Comparison of ENCODE assay signal across 8 mouse cellular contexts in the genomic region with DNA sequence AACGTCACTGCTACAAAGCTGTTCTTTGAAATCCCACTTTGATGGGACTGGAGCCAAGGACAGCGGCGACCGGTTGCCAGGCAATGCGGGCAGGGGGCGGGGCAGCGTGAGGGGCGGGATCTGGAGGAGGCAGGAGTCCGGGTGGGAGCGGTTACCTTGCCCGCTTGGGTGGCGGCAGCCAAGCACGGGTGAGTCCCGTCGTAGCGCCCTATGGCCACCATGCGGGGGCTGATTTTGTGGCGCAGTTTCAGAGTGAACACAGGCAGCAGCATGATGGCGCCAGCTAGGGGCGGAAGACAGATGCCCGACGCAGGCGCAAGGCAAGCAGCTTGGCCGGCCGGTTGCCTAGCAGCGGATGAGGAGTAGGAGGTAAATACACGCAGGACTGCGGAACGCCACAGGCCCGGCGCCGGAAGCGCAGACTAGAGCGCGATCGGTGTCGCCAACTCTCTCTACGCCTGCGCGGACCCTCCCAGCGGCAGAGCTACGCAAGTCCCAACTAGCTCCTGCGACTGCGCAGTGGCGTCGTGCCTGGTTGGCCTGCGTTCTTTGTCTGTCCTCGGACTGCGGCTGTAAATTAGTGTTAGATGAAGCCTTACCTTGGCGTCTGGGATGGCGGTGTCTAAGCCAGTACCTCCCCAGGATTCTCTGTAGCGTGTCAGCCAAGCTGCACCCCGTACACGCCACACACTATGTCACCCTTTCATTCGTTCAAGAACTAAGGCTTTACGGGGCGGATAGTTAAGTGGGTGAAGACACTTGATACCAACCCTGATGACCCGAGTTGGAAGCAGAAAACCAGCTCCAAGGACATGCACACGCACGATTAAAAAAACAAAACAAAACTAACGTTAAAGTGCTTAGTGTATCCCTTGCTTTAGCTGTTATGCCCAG. TPM values are rescaled to one million over a fixed set of nuclear protein-coding genes. Genes with fewer than 3 reads are reported as not detected.
DNase-seq lines count a peak whose midpoint lies in the region; ATAC-seq lines count a peak whose summit lies in the region.

A gene (minus strand): TSS at position 848 of the 894 bp plus-strand sequence.

- H3K9me3 ChIP-seq in forebrain, embryonic 14.5 days (replicated peaks; ENCODE audit: control insufficient read depth, low read length), result no peaks in the 10 kb centered on the region
- H3K9me3 ChIP-seq in neural tube, embryonic 15.5 days (replicated peaks), result no peaks in the 10 kb centered on the region

- H3K36me3 ChIP-seq in forebrain, embryonic 14.5 days (ENCODE audit: control insufficient read depth, insufficient read depth, low read length), result no peaks in the 10 kb centered on the region
- no peaks in the 10 kb centered on the region for H3K36me3 ChIP-seq in neural tube, embryonic 15.5 days

- H3K4me1 ChIP-seq in forebrain, embryonic 14.5 days (ENCODE audit: control insufficient read depth, insufficient read depth, low read length), result peaks cover 12% of the 10 kb centered on the region
- peaks cover 19% of the 10 kb centered on the region for H3K4me1 ChIP-seq in neural tube, embryonic 15.5 days

- no peaks in the 10 kb centered on the region for H3K27me3 ChIP-seq in forebrain, embryonic 14.5 days (replicated peaks; ENCODE audit: control insufficient read depth, insufficient read depth, low read length)
- no peaks in the 10 kb centered on the region for H3K27me3 ChIP-seq in neural tube, embryonic 15.5 days (replicated peaks)

- H3K4me2 ChIP-seq in forebrain, embryonic 14.5 days (ENCODE audit: low read length), result peak within 1 kb of the TSS; percentile 73
- peak within 1 kb of the TSS; percentile 77 for H3K4me2 ChIP-seq in neural tube, embryonic 15.5 days

- intact Hi-C loops in heart, postnatal 14 days (cut with DNase I), result no loop called here

- H3K4me3 ChIP-seq in forebrain, embryonic 14.5 days (ENCODE audit: low read depth, low read length), result peak within 1 kb of the TSS; percentile 40
- H3K4me3 ChIP-seq in neural tube, embryonic 15.5 days (replicated peaks), result peak within 1 kb of the TSS; percentile 50

- H3K9ac ChIP-seq in forebrain, embryonic 14.5 days (ENCODE audit: low read length), result peak within 1 kb of the TSS; percentile 82
- peak within 1 kb of the TSS; percentile 52 for H3K9ac ChIP-seq in neural tube, embryonic 15.5 days (replicated peaks)

- ATAC-seq in forebrain, embryonic 14.5 days, result peak; percentile 99
- peak; percentile 99 for ATAC-seq in neural tube, embryonic 15.5 days (ENCODE audit: low FRiP score)

- peak; percentile 100 for DNase-seq in ES-CJ7 (ENCODE audit: low read depth, low spot score)
- peak; percentile 100 for DNase-seq in cerebellum, adult 11 months
- DNase-seq in forebrain, embryonic 14.5 days (ENCODE audit: low spot score), result peak; percentile 100
- DNase-seq in heart, postnatal 14 days, result peak; percentile 99 to 100
- peak; percentile 99 for DNase-seq in layer of hippocampus, adult 11-12 months (ENCODE audit: low spot score)
- DNase-seq in lung, adult 18-20 months, result peak; percentile 99 to 100
- peak; percentile 99 for DNase-seq in testis, postnatal 14 days (ENCODE audit: low spot score)

- peak within 1 kb of the TSS; percentile 99 for H3K27ac ChIP-seq in forebrain, embryonic 14.5 days (ENCODE audit: low read depth, low read length)
- peak within 1 kb of the TSS; percentile 91 for H3K27ac ChIP-seq in neural tube, embryonic 15.5 days (replicated peaks)

- WGBS in forebrain, embryonic 14.5 days, result 1% methylated on average over 61 of the region's 61 CpGs
- WGBS in neural tube, embryonic 15.5 days, result under 1% methylated on average over 61 of the region's 61 CpGs

RNA-seq across cellular contexts. Expression of the gene that starts here (rescaled TPM):
- 18.7 and 22.8 TPM in 2 replicates for polyA plus RNA-seq in forebrain, embryonic 14.5 days (2014; fragmentation: Nextera tagmentation; extraction: Ambion mirVana)
- 1 to 10 TPM; 5.3 to 7.9 TPM for total RNA-seq in heart, postnatal 14 days (2021)
- 19.6 and 19.9 TPM in 2 replicates for polyA plus RNA-seq in neural tube, embryonic 15.5 days (2015; fragmentation: Nextera tagmentation; extraction: Ambion mirVana)

Comparison
In these comparisons a context has a peak if more than half of its experiments do, and no peak if none do; other contexts are left out.
1. Peak in every context shown above with its lines: DNase-seq, ATAC-seq, H3K4me3 ChIP-seq and H3K27ac ChIP-seq.